Mouse (Mus musculus) limb, embryonic 14.5 days (tissue): ENCODE results near the gene Fzd4. TPM values are rescaled to one million over a fixed set of nuclear protein-coding genes. Genes with fewer than 3 reads are reported as not detected.

Experiments used
- ATAC-seq: fragments of 200-750 bp; cut with Nextera tagmentation; 2 replicates; pipeline ENCODE4 v1.8.0; 2017; ENCODE audit warnings: low read depth, moderate number of reproducible peaks, moderate TSS enrichment; ENCODE audit not compliant: low FRiP score
- DNase-seq: peaks from one replicate; pipeline ENCODE4 v3.0.0-alpha.2; 2015; ENCODE audit warnings: low spot score
- H3K27ac ChIP-seq: fragments of 300-500 bp; sonication (generic); replicated peaks from 2 replicates; pipeline ENCODE4 v1.5.1; 2014; ENCODE audit warnings: low read depth, mild to moderate bottlenecking, low read length, moderate library complexity, mixed read lengths
- H3K27me3 ChIP-seq: fragments of 300-500 bp; sonication (generic); 2 replicates; pipeline ENCODE4 v1.6.1; 2014; ENCODE audit warnings: low read length, mixed read lengths; ENCODE audit not compliant: control insufficient read depth, insufficient read depth
- H3K36me3 ChIP-seq: fragments of 300-500 bp; sonication (generic); 2 replicates; pipeline ENCODE4 v1.6.1; 2014; ENCODE audit warnings: mild to moderate bottlenecking, low read length, moderate library complexity, mixed read lengths; ENCODE audit not compliant: control insufficient read depth, insufficient read depth
- H3K4me1 ChIP-seq: fragments of 300-500 bp; sonication (generic); 2 replicates; pipeline ENCODE4 v1.6.1; 2014; ENCODE audit warnings: antibody characterized with exemption, low read length, mixed read lengths; ENCODE audit not compliant: control insufficient read depth, insufficient read depth
- H3K4me2 ChIP-seq: fragments of 300-500 bp; sonication (generic); replicated peaks from 2 replicates; pipeline ENCODE4 v1.6.1; 2014; ENCODE audit warnings: low read depth, mild to moderate bottlenecking, low read length, moderate library complexity; ENCODE audit not compliant: severe bottlenecking
- H3K4me3 ChIP-seq: fragments of 300-500 bp; sonication (generic); replicated peaks from 2 replicates; pipeline ENCODE4 v1.5.1; 2014; ENCODE audit warnings: low read length
- H3K9ac ChIP-seq: fragments of 300-500 bp; sonication (generic); 2 replicates; pipeline ENCODE4 v1.6.1; 2014; ENCODE audit warnings: mild to moderate bottlenecking, low read depth, low read length, moderate library complexity; ENCODE audit not compliant: severe bottlenecking
- H3K9me3 ChIP-seq: fragments of 300-500 bp; sonication (generic); 2 replicates; pipeline ENCODE4 v1.6.1; 2016; ENCODE audit warnings: low read length; ENCODE audit not compliant: control insufficient read depth
- POLR2A ChIP-seq: fragments of 200-500 bp; IDR thresholded peaks from 2 replicates; pipeline ENCODE4 v1.8.0; 2012; ENCODE audit warnings: inconsistent platforms, mild to moderate bottlenecking, moderate library complexity, borderline replicate concordance; ENCODE audit not compliant: insufficient read depth, insufficient read length; ENCODE audit errors: extremely low read depth
- WGBS: fragments of 180-500 bp; shearing (Covaris S2); extraction: QIAGEN DNeasy Blood & Tissue Kit; methylation state at CpG from one replicate; pipeline ENCODE4 v1.1.7; 2014; 5-methylcytosine and 5-hydroxymethylcytosine counted together
- polyA plus RNA-seq, 2 experiments: library from polyadenylated mRNA; depleted of rRNA in 1 of 2; stranded (reverse) in 1 of 2; unstranded in 1 of 2; fragments of >200 nt; fragmentation: Nextera tagmentation in 1 of 2; extraction: Ambion mirVana in 1 of 2; gene quantifications; 2 replicates each; pipeline versions ENCODE4 v1.2.1 to v1.2.3; 2012 to 2014

The Fzd4 gene
- polyA plus RNA-seq (2012; rRNA removed) (23.4 and 23.6 TPM in 2 replicates), polyA plus RNA-seq (2014; fragmentation: Nextera tagmentation; extraction: Ambion mirVana) (20.2 and 22.6 TPM in 2 replicates)

GRCm38 (mm10) chr7:89404081-89404733 is at the start of gene Fzd4, which contains the start of gene Tmem135:
Fzd4 (plus strand) TSS chr7:89404355.
Tmem135 (minus strand) TSS chr7:89404222.
- Histone ChIP-seq H3K4me3 (peak within 1 kb of the TSS; percentile 72), H3K4me1 (peaks cover 12% of the 10 kb centered on the region), H3K27ac (peak within 1 kb of the TSS; percentile 76), H3K9me3 (no peaks in the 10 kb centered on the region), H3K27me3 (no peaks in the 10 kb centered on the region), H3K4me2 (peak within 1 kb of the TSS; percentile 89), H3K9ac (peak within 1 kb of the TSS; percentile 86), H3K36me3 (peaks cover 19% of the 10 kb centered on the region)
- peak; percentile 99 for DNase-seq
- TF ChIP-seq POLR2A, result peak; percentile 49; the same call in 1 of the 2 replicates
- peak; percentile 96 for ATAC-seq
- 3% methylated on average over 40 of the region's 62 CpGs for WGBS

GRCm38 (mm10) chr7:89355519-89356255 is 48.5 kb upstream of the Fzd4 start:
- Histone ChIP-seq H3K4me3 (no peak overlapping the region), H3K4me2 (0 out of 2 replicates have a peak overlapping the region, but pooled peaks have one; percentile 5), H3K27me3 (no peaks in the 10 kb centered on the region), H3K9me3 (no peaks in the 10 kb centered on the region), H3K4me1 (peaks cover 30% of the 10 kb centered on the region), H3K9ac (no peak overlapping the region), H3K27ac (peak overlapping the region; percentile 78), H3K36me3 (no peaks in the 10 kb centered on the region)
- TF ChIP-seq POLR2A, result no peak
- 36% methylated on average over 8 of the region's 8 CpGs for WGBS
- peak; percentile 69 for ATAC-seq
- DNase-seq, result peak; percentile 86

- Histone ChIP-seq H3K9ac (no peak overlapping the region), H3K4me1 (peaks cover 30% of the 10 kb centered on the region), H3K27ac (peak overlapping the region; percentile 78; the same call in 1 of the 2 replicates), H3K4me3 (no peak overlapping the region), H3K27me3 (no peaks in the 10 kb centered on the region), H3K36me3 (no peaks in the 10 kb centered on the region), H3K4me2 (no peak overlapping the region; the same call in 1 of the 2 replicates), H3K9me3 (no peaks in the 10 kb centered on the region)
- TF ChIP-seq POLR2A, result no peak
- WGBS, result 17% methylated on average over 4 of the region's 4 CpGs
- peak; percentile 92 for ATAC-seq
- peak; percentile 94 for DNase-seq
Measured at GRCm38 (mm10) chr7:89356307-89356706, 47.8 kb upstream of the Fzd4 start.

GRCm38 (mm10) chr7:89363975-89364374 is 40.2 kb upstream of the Fzd4 start:
- ATAC-seq, result no peak
- H3K4me2 ChIP-seq, result no peak overlapping the region
- DNase-seq, result no peak
- WGBS, result 87% methylated on average over 5 of the region's 5 CpGs
- H3K27me3 ChIP-seq, result no peaks in the 10 kb centered on the region
- no peaks in the 10 kb centered on the region for H3K9me3 ChIP-seq
- no peak for TF ChIP-seq POLR2A
- H3K36me3 ChIP-seq, result no peaks in the 10 kb centered on the region
- H3K4me3 ChIP-seq, result no peak overlapping the region
- no peak overlapping the region for H3K9ac ChIP-seq
- no peaks in the 10 kb centered on the region for H3K4me1 ChIP-seq
- H3K27ac ChIP-seq, result no peak overlapping the region

- Histone ChIP-seq H3K9ac (no peak overlapping the region), H3K4me3 (no peak overlapping the region), H3K27me3 (no peaks in the 10 kb centered on the region), H3K4me2 (no peak overlapping the region), H3K27ac (no peak overlapping the region), H3K9me3 (no peaks in the 10 kb centered on the region), H3K36me3 (no peaks in the 10 kb centered on the region), H3K4me1 (no peaks in the 10 kb centered on the region)
- WGBS, result 87% methylated on average over 10 of the region's 10 CpGs
- DNase-seq, result no peak
- TF ChIP-seq POLR2A, result no peak
- ATAC-seq, result no peak
Measured at GRCm38 (mm10) chr7:89365135-89365880, 38.8 kb upstream of the Fzd4 start.
